Mouse (Mus musculus): ENCODE data around the gene Tmem167b.

- no peak for TF ChIP-seq CTCF (IDR thresholded peaks at IDR 0.05; ENCODE audit: insufficient read depth, low read length)
- TF ChIP-seq POLR2A (IDR thresholded peaks at IDR 0.05; ENCODE audit: borderline replicate concordance, extremely low read depth, low read depth, low read length): no peak
Observed at GRCm38 (mm10) chr3:108536517-108537260, 25.6 kb downstream of the Tmem167b start, which contains the start of gene 5330417C22Rik.
